Mouse (Mus musculus) forebrain, embryonic 15.5 days (tissue): ENCODE data around the gene Trpm3. TPM values are rescaled to one million over a fixed set of nuclear protein-coding genes. Genes with fewer than 3 reads are reported as not detected.

ENCODE experiments used
- ATAC-seq: fragments of 200-750 bp; cut with Nextera tagmentation; replicated peaks from 2 replicates; pipeline ENCODE4 v1.8.0; 2017; ENCODE audit warnings: mild to moderate bottlenecking, moderate TSS enrichment, moderate library complexity
- H3K27ac ChIP-seq: fragments of 300-500 bp; sonication (generic); replicated peaks from 2 replicates; pipeline ENCODE4 v1.5.1; 2015; ENCODE audit warnings: mild to moderate bottlenecking, inconsistent platforms
- H3K27me3 ChIP-seq: fragments of 300-500 bp; sonication (generic); 2 replicates; pipeline ENCODE4 v1.6.1; 2015; ENCODE audit warnings: inconsistent platforms
- H3K36me3 ChIP-seq: fragments of 300-500 bp; sonication (generic); 2 replicates; pipeline ENCODE4 v1.6.1; 2015; ENCODE audit warnings: mild to moderate bottlenecking, inconsistent platforms
- H3K4me1 ChIP-seq: fragments of 300-500 bp; sonication (generic); 2 replicates; pipeline ENCODE4 v1.6.1; 2015; ENCODE audit warnings: inconsistent platforms
- H3K4me2 ChIP-seq: fragments of 300-500 bp; sonication (generic); replicated peaks from 2 replicates; pipeline ENCODE4 v1.6.1; 2015; ENCODE audit warnings: mild to moderate bottlenecking, inconsistent platforms
- H3K4me3 ChIP-seq: fragments of 300-500 bp; sonication (generic); 2 replicates; pipeline ENCODE4 v1.5.1; 2015; ENCODE audit warnings: mild to moderate bottlenecking, inconsistent platforms
- H3K9ac ChIP-seq: fragments of 300-500 bp; sonication (generic); replicated peaks from 2 replicates; pipeline ENCODE4 v1.6.1; 2015; ENCODE audit warnings: mild to moderate bottlenecking, inconsistent platforms
- H3K9me3 ChIP-seq: fragments of 300-500 bp; sonication (generic); 2 replicates; pipeline ENCODE4 v1.6.1; 2016; ENCODE audit warnings: inconsistent platforms
- WGBS: fragments of 180-500 bp; shearing (Covaris S2); methylation state at CpG from one replicate; pipeline ENCODE4 v1.1.7; 2015; ENCODE audit warnings: mixed read lengths; 5-methylcytosine and 5-hydroxymethylcytosine counted together
- polyA plus RNA-seq: library from polyadenylated mRNA; unstranded; fragments of >200 nt; fragmentation: Nextera tagmentation; extraction: Ambion mirVana; gene quantifications from 2 replicates; pipeline ENCODE4 v1.2.1, GENCODE M21; 2015

Trpm3 gene
- polyA plus RNA-seq = 13.7 and 21.6 TPM in 2 replicates

GRCm38 (mm10) chr19:22138590-22139421, at the start of gene Trpm3:
Trpm3 (plus strand) TSS chr19:22139046.
- H3K36me3 ChIP-seq = no peaks in the 10 kb centered on the region
- H3K4me3 ChIP-seq = peak within 1 kb of the TSS; percentile 46
- peak within 1 kb of the TSS; percentile 90 for H3K4me2 ChIP-seq
- WGBS = under 1% methylated on average over 39 of the region's 39 CpGs
- H3K27me3 ChIP-seq = no peaks in the 10 kb centered on the region
- H3K27ac ChIP-seq = no peak within 1 kb of the TSS
- ATAC-seq = peak; percentile 99
- H3K4me1 ChIP-seq = peaks cover 13% of the 10 kb centered on the region
- H3K9ac ChIP-seq = peak within 1 kb of the TSS; percentile 51
- no peaks in the 10 kb centered on the region for H3K9me3 ChIP-seq

GRCm38 (mm10) chr19:22100582-22100981, 38.3 kb upstream of the Trpm3 start:
- H3K4me3 ChIP-seq = no peak overlapping the region
- H3K9ac ChIP-seq = no peak overlapping the region
- no peak for ATAC-seq
- no peaks in the 10 kb centered on the region for H3K36me3 ChIP-seq
- 52% methylated on average over 4 of the region's 4 CpGs for WGBS
- H3K27me3 ChIP-seq = no peaks in the 10 kb centered on the region
- H3K9me3 ChIP-seq = no peaks in the 10 kb centered on the region
- no peaks in the 10 kb centered on the region for H3K4me1 ChIP-seq
- H3K4me2 ChIP-seq = no peak overlapping the region
- H3K27ac ChIP-seq = no peak overlapping the region

DNA sequence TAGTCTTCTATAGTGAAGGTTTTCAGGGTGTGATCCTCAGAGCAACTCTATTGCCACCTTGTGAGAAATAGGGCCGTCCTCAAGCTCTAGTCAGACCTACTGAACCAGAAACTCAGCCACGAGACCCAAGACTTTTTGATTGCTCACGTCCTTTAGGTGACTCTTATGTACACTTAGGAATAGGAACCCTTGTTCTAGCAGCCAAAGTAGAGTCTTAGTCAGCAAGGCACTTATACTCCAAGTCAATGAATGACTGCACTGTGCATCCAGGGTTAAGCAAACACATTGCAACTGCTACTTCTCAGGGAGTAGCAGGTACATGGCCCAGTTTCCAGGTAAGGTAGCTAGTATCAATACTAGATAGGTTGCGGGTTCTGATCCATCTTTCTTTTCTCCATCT, 35.0 kb upstream of the Trpm3 start:
- no peaks in the 10 kb centered on the region for H3K27me3 ChIP-seq
- 83% methylated on average over 4 of the region's 4 CpGs for WGBS
- no peaks in the 10 kb centered on the region for H3K9me3 ChIP-seq
- ATAC-seq = no peak
- H3K4me1 ChIP-seq = no peaks in the 10 kb centered on the region
- H3K4me2 ChIP-seq = no peak overlapping the region
- no peak overlapping the region for H3K9ac ChIP-seq
- H3K36me3 ChIP-seq = no peaks in the 10 kb centered on the region
- no peak overlapping the region for H3K4me3 ChIP-seq
- no peak overlapping the region for H3K27ac ChIP-seq

DNA sequence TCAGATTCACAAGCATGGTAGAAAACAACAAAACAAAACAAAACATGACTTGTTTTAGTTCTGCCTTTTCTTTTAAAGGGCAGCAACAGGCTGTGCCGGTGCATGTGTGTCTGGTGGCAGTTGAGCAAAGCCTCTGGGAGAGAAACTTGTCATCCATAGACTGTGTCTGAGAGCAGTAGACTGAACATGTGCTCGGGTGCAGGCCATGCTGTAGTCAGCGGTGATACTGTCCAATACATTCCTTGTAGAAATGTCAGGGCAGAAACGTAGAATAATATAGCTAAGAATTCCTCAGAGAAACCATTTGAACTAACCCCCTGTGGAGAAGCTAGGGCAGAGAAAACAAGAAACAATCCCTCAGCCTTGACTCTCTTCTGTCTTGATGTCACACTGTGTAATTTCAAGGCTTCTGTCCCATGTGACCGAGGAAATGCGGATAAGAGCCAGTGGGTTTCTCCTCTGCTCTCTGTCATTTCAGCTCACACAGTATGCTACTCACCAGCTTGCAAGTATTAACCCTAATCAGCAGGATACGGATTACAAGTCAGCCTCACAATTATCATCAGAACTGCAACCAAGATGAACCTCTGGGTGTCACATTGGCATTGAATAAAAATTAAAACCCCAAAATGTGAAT, 33.9 kb upstream of the Trpm3 start:
- Histone ChIP-seq H3K36me3 (no peaks in the 10 kb centered on the region), H3K4me3 (no peak overlapping the region), H3K4me1 (no peaks in the 10 kb centered on the region), H3K4me2 (no peak overlapping the region), H3K9ac (no peak overlapping the region), H3K27ac (no peak overlapping the region), H3K9me3 (no peaks in the 10 kb centered on the region), H3K27me3 (no peaks in the 10 kb centered on the region)
- WGBS = 69% methylated on average over 7 of the region's 7 CpGs
- no peak for ATAC-seq

- no peak overlapping the region for H3K4me3 ChIP-seq
- no peak for ATAC-seq
- H3K36me3 ChIP-seq = no peaks in the 10 kb centered on the region
- H3K9me3 ChIP-seq = no peaks in the 10 kb centered on the region
- WGBS = 71% methylated on average over 2 of the region's 2 CpGs
- no peaks in the 10 kb centered on the region for H3K27me3 ChIP-seq
- no peak overlapping the region for H3K9ac ChIP-seq
- H3K4me2 ChIP-seq = no peak overlapping the region
- no peaks in the 10 kb centered on the region for H3K4me1 ChIP-seq
- H3K27ac ChIP-seq = no peak overlapping the region
Measured at GRCm38 (mm10) chr19:22105648-22106047, 33.2 kb upstream of the Trpm3 start.

- H3K27me3 ChIP-seq = no peaks in the 10 kb centered on the region
- no peak for ATAC-seq
- no peaks in the 10 kb centered on the region for H3K4me1 ChIP-seq
- H3K9me3 ChIP-seq = no peaks in the 10 kb centered on the region
- no peaks in the 10 kb centered on the region for H3K36me3 ChIP-seq
- H3K9ac ChIP-seq = no peak overlapping the region
- no peak overlapping the region for H3K27ac ChIP-seq
- H3K4me2 ChIP-seq = no peak overlapping the region
- H3K4me3 ChIP-seq = no peak overlapping the region
- 90% methylated on average over 8 of the region's 8 CpGs for WGBS
Measured at GRCm38 (mm10) chr19:22108893-22109463, 29.9 kb upstream of the Trpm3 start.

DNA sequence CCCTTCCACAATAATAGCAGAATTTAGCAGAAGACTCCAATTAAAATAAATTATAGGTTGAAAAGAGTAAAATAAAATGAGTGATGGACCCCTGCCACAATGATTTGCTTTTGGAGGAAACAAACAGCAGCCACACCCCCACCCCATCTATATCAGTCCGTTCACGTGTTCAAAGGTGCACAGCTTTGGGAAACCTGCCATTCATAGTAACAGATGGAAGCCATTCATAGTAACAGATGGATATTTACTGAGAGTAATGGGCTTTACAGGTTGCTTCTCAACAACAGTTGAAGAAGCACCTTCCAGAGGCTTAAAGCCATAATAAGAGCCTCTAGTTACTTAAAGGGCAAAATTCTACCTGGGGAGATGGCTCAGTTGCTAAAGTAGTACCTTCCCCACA, 17.9 kb upstream of the Trpm3 start:
- Histone ChIP-seq H3K27me3 (no peaks in the 10 kb centered on the region), H3K27ac (no peak overlapping the region), H3K9me3 (no peaks in the 10 kb centered on the region), H3K36me3 (no peaks in the 10 kb centered on the region), H3K9ac (no peak overlapping the region), H3K4me3 (no peak overlapping the region), H3K4me1 (no peaks in the 10 kb centered on the region), H3K4me2 (no peak overlapping the region)
- 52% methylated on average over 2 of the region's 2 CpGs for WGBS
- ATAC-seq = no peak

GRCm38 (mm10) chr19:22121631-22122030, 17.2 kb upstream of the Trpm3 start:
- H3K27ac ChIP-seq = no peak overlapping the region
- no peak overlapping the region for H3K9ac ChIP-seq
- ATAC-seq = no peak
- H3K9me3 ChIP-seq = no peaks in the 10 kb centered on the region
- no peak overlapping the region for H3K4me2 ChIP-seq
- WGBS = 87% methylated on average over 2 of the region's 2 CpGs
- no peaks in the 10 kb centered on the region for H3K36me3 ChIP-seq
- no peak overlapping the region for H3K4me3 ChIP-seq
- H3K4me1 ChIP-seq = no peaks in the 10 kb centered on the region
- H3K27me3 ChIP-seq = no peaks in the 10 kb centered on the region

- no peak overlapping the region for H3K4me3 ChIP-seq
- H3K27me3 ChIP-seq = no peaks in the 10 kb centered on the region
- H3K9me3 ChIP-seq = no peaks in the 10 kb centered on the region
- H3K9ac ChIP-seq = no peak overlapping the region
- WGBS = 61% methylated on average over 3 of the region's 3 CpGs
- H3K4me1 ChIP-seq = no peaks in the 10 kb centered on the region
- ATAC-seq = no peak
- no peaks in the 10 kb centered on the region for H3K36me3 ChIP-seq
- no peak overlapping the region for H3K27ac ChIP-seq
- H3K4me2 ChIP-seq = no peak overlapping the region
Measured at GRCm38 (mm10) chr19:22132626-22133025, 6.2 kb upstream of the Trpm3 start.

DNA sequence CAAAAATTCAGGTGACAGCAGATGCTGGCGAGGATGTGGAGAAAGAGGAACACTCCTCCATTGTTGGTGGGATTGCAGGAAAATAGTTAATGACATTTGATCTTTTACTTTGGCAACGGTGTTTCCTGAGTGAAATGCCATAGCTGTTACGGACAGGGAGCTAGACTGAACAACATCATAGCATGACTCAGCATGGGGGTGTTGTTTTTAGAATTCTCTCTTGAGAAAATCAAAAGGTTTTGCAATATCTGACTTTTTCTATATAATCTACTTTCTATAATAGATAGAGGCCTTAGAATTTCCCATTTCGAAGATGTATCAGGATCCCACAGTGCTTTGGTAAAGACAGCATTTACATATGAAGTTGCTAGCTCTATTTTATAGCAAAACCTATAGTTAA, 39.7 kb downstream of the Trpm3 start:
- H3K4me2 ChIP-seq = no peak overlapping the region
- no peaks in the 10 kb centered on the region for H3K4me1 ChIP-seq
- no peak overlapping the region for H3K9ac ChIP-seq
- H3K4me3 ChIP-seq = no peak overlapping the region
- H3K27me3 ChIP-seq = no peaks in the 10 kb centered on the region
- no peak overlapping the region for H3K27ac ChIP-seq
- H3K36me3 ChIP-seq = no peaks in the 10 kb centered on the region
- no peaks in the 10 kb centered on the region for H3K9me3 ChIP-seq
- 82% methylated on average over 4 of the region's 4 CpGs for WGBS
- ATAC-seq = no peak

DNA sequence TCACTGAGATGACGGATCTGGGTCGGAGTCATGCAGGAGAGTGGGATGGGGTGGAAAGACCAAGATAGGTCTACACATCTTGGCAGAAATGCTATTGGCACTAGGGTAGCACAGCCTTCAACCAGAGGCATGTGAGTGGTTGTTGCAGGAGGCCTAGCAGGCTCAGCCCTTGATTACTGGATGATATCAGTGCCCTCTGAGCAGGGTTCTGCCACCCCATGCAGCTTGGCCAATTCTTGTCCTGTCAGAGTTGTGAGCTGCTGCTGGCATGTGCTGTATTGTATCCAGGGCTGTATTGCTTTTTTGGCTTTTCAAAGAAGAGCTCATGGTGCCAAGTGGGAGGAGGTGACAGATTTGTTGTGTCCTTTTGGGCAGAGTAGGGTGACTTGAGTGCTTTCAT, 40.2 kb downstream of the Trpm3 start:
- Histone ChIP-seq H3K4me2 (no peak overlapping the region), H3K36me3 (no peaks in the 10 kb centered on the region), H3K27ac (no peak overlapping the region), H3K9ac (no peak overlapping the region), H3K4me3 (no peak overlapping the region), H3K27me3 (no peaks in the 10 kb centered on the region), H3K9me3 (no peaks in the 10 kb centered on the region), H3K4me1 (no peaks in the 10 kb centered on the region)
- WGBS = 100% methylated on average over 2 of the region's 2 CpGs
- ATAC-seq = no peak

DNA sequence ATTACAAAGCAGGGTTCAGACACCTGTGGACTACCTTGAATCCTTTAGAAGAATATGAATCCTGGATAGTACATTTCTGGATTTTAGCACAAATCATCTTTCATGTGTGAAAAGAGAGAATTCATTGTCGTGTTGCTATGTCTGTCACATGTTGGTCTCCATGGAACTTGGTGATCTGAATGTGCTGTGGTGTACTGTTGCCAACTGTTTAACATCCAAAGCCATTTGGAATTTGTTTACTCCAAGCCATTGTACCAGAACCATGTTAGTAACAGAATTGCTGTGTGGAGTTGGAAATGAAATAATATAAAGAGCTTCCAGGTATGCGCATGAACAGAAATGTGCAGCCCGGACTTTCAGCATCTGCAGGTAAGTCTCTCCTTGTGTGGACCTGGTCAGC, 41.3 kb downstream of the Trpm3 start:
- Histone ChIP-seq H3K9me3 (no peaks in the 10 kb centered on the region), H3K9ac (no peak overlapping the region), H3K4me3 (no peak overlapping the region), H3K27ac (no peak overlapping the region), H3K4me1 (no peaks in the 10 kb centered on the region), H3K27me3 (no peaks in the 10 kb centered on the region), H3K4me2 (no peak overlapping the region), H3K36me3 (no peaks in the 10 kb centered on the region)
- no peak for ATAC-seq
- 89% methylated on average over 3 of the region's 3 CpGs for WGBS
